Mouse (Mus musculus): ENCODE measurements around the gene Bsn.

DNA sequence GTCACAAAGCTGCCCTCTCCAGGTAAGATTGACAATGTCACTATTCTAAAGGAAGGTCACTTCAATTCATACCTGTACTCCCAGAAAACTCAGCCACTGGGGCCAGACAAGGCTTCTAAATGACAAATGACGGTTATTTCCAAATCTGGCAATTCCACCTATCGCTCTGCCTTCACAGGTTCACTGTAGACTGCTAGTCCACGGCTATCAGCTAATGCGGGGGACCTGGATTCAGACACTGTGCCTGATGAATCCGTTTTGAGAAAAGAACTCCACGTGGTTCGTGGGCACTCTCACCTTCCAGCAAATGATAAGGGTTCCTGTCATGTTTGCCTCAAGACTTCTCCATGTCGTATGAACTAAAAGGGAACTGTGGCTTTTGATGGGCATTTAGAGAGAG is 4.4 kb downstream of the Bsn start:
- TF ChIP-seq CTCF (IDR thresholded peaks at IDR 0.05; ENCODE audit: low read depth, low read length) = no peak
- TF ChIP-seq POLR2A (IDR thresholded peaks at IDR 0.05; ENCODE audit: borderline replicate concordance, low read depth, low read length) = no peak
